Mouse (Mus musculus) hindbrain, postnatal 0 days (tissue): ENCODE results near the gene Slc35a3. TPM values are rescaled to one million over a fixed set of nuclear protein-coding genes. Genes with fewer than 3 reads are reported as not detected.

ENCODE experiments used
- ATAC-seq: fragments of 200-750 bp; cut with Nextera tagmentation; 2 replicates; pipeline ENCODE4 v1.8.0; 2017; ENCODE audit warnings: mild to moderate bottlenecking, moderate TSS enrichment, moderate library complexity
- DNase-seq: peaks from one replicate; pipeline ENCODE4 v3.0.0-alpha.2; 2015; ENCODE audit warnings: low spot score
- H3K27ac ChIP-seq: fragments of 300-500 bp; sonication (generic); 2 replicates; pipeline ENCODE4 v1.5.1; 2014; ENCODE audit warnings: mild to moderate bottlenecking
- H3K27me3 ChIP-seq: fragments of 300-500 bp; sonication (generic); 2 replicates; pipeline ENCODE4 v1.6.1; 2014; ENCODE audit warnings: low read length, mixed read lengths; ENCODE audit not compliant: insufficient read depth
- H3K36me3 ChIP-seq: fragments of 300-500 bp; sonication (generic); 2 replicates; pipeline ENCODE4 v1.6.1; 2014; ENCODE audit warnings: low read length, mixed read lengths; ENCODE audit not compliant: insufficient read depth
- H3K4me1 ChIP-seq: fragments of 300-500 bp; sonication (generic); 2 replicates; pipeline ENCODE4 v1.6.1; 2014; ENCODE audit warnings: antibody characterized with exemption, low read length, mixed read lengths; ENCODE audit not compliant: insufficient read depth
- H3K4me2 ChIP-seq: fragments of 300-500 bp; sonication (generic); 2 replicates; pipeline ENCODE4 v1.6.1; 2014; ENCODE audit warnings: low read depth, mild to moderate bottlenecking, low read length, moderate library complexity, mixed read lengths
- H3K4me3 ChIP-seq: fragments of 300-500 bp; sonication (generic); 2 replicates; pipeline ENCODE4 v1.5.1; 2014; ENCODE audit warnings: low read length
- H3K9ac ChIP-seq: fragments of 300-500 bp; sonication (generic); replicated peaks from 2 replicates; pipeline ENCODE4 v1.6.1; 2014; ENCODE audit warnings: mild to moderate bottlenecking, low read length, moderate library complexity, mixed read lengths
- H3K9me3 ChIP-seq: fragments of 300-500 bp; sonication (generic); 2 replicates; pipeline ENCODE4 v1.6.1; 2016; ENCODE audit warnings: low read length, mixed read lengths
- CTCF ChIP-seq: IDR thresholded peaks from 2 replicates; pipeline ENCODE4 v1.5.1; 2016; ENCODE audit warnings: antibody characterized with exemption, control low read depth, low read depth
- WGBS: fragments of 180-500 bp; shearing (Covaris S2); extraction: QIAGEN DNeasy Blood & Tissue Kit; methylation state at CpG from one replicate; pipeline ENCODE4 v1.1.7; 2014; 5-methylcytosine and 5-hydroxymethylcytosine counted together
- polyA plus RNA-seq: library from polyadenylated mRNA; unstranded; fragments of >200 nt; fragmentation: Nextera tagmentation; extraction: Ambion mirVana; gene quantifications from 2 replicates; pipeline ENCODE4 v1.2.1, GENCODE M21; 2015
- total RNA-seq: library from RNA; depleted of rRNA; stranded (reverse); fragments of >200 nt; gene quantifications from 2 replicates; pipeline ENCODE4 v1.2.3, GENCODE M21; 2014

Gene Slc35a3
- total and polyA plus RNA-seq, 2 experiments from 2014 or later = 7.0 to 15.9 TPM

GRCm38 (mm10) chr3:116718951-116719350 is 6.3 kb upstream of the Slc35a3 start:
- Histone ChIP-seq H3K4me3 (no peak overlapping the region), H3K36me3 (no peaks in the 10 kb centered on the region), H3K4me2 (no peak overlapping the region), H3K9ac (no peak overlapping the region), H3K9me3 (no peaks in the 10 kb centered on the region), H3K27me3 (no peaks in the 10 kb centered on the region), H3K4me1 (no peaks in the 10 kb centered on the region), H3K27ac (no peak overlapping the region)
- TF ChIP-seq CTCF = no peak
- ATAC-seq (no peak), DNase-seq (no peak)
- WGBS = 68% methylated on average over 3 of the region's 3 CpGs

DNA sequence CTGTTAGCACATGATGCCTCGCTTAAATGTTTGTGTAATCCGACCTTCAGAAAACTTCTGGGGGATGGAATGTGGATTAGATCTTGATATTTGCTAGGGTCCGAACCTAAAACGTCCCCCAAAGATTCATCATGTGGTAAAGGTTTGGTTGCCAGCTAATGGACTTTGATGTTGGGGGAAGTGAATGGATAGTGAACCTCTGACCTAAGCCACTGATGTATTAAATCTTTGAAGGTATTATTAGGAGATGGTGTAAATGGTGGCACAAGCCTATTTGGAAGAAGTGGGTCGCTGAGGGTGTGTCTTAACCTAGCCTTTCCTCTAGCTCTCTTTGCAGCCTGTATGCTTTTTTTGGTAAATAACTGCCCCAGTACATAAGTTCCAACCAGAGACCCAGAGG is 400 bp upstream of the Slc35a3 start:
- peak overlapping the region; percentile 94 for H3K4me3 ChIP-seq
- H3K4me1 ChIP-seq = 0 out of 2 replicates have a peak, but pooled peaks cover 8% of the 10 kb centered on the region
- H3K9ac ChIP-seq = peak overlapping the region; percentile 95
- no peak for ATAC-seq
- peak; percentile 1 for DNase-seq
- no peaks in the 10 kb centered on the region for H3K27me3 ChIP-seq
- peak overlapping the region; percentile 62 for H3K4me2 ChIP-seq
- no peaks in the 10 kb centered on the region for H3K9me3 ChIP-seq
- H3K36me3 ChIP-seq = no peaks in the 10 kb centered on the region
- 35% methylated on average over 5 of the region's 5 CpGs for WGBS
- H3K27ac ChIP-seq = no peak overlapping the region
- TF ChIP-seq CTCF = no peak

DNA sequence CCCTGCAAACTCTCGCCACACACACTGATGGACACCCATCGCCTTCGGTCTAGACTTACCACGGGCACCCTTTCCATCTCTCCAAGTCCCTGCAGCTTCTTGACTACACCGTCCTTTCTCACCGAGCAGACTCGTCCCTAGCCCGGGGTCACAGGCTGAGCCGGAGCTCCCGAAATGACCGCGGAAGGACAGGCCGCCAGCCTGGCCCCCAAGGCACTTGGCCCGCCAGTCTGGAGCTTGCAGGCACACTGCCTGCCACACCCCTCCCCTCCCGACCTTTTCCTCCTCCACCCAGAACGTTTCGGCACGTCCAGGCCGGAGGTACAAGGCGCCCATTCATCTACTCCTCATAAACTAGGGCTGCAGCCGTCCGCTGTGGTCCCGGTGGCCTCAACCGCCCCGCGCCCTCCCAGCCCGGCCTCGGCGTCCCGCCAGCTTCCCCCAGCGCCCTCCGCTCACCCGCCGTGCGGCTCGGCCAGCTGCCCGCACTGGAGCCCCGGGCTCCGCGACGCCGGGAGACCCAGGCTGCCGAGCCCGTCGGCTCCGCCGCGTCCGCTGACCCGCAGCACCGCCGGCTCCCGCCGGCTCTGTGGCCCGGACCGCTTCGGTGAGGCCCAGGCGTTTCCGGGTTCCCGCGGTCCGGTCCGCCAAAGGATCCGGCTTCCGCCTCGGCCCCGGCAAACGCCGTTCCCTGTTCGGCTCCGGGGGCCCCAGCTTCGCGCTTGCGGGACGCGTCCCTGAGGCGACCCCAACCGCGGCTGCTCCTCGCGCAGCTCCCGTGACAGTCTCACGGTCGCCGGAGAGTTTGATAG is 801 bp downstream of the Slc35a3 start:
- Histone ChIP-seq H3K4me2 (peak overlapping the region; percentile 62), H3K27me3 (no peaks in the 10 kb centered on the region), H3K4me1 (0 out of 2 replicates have a peak, but pooled peaks cover 8% of the 10 kb centered on the region), H3K9me3 (no peaks in the 10 kb centered on the region), H3K4me3 (peak overlapping the region; percentile 94), H3K9ac (peak overlapping the region; percentile 95), H3K36me3 (no peaks in the 10 kb centered on the region), H3K27ac (peak overlapping the region; percentile 86)
- DNase-seq = peak; percentile 83
- no peak for TF ChIP-seq CTCF
- WGBS = under 1% methylated on average over 81 of the region's 85 CpGs
- peak; percentile 94 for ATAC-seq

DNA sequence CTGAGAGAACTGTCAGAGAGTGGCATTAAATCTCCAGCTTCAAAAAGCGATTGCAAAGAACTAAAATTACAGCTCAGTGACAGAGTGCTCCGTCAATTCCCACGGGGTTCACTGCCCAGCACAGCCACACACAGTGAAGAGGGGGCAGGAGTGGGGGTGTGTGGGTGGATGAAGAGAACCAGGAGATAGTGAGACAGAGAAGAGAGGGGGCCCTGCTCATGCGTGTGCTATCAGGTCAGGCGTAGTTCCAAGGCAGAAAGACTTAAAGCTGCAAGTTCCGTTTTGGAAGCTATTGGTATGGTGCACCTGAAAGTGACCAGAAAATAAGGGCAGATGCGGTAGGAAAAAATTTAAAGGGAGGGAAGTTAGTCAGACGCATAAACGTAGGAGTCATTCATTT is 1.7 kb downstream of the Slc35a3 start:
- Histone ChIP-seq H3K36me3 (no peaks in the 10 kb centered on the region), H3K4me1 (0 out of 2 replicates have a peak, but pooled peaks cover 8% of the 10 kb centered on the region), H3K27ac (no peak overlapping the region), H3K4me2 (peak overlapping the region; percentile 62), H3K9me3 (no peaks in the 10 kb centered on the region), H3K4me3 (peak overlapping the region; percentile 94), H3K27me3 (no peaks in the 10 kb centered on the region), H3K9ac (peak overlapping the region; percentile 95; the same call in 1 of the 2 replicates)
- TF ChIP-seq CTCF = no peak
- DNase-seq (no peak), ATAC-seq (no peak)
- WGBS = 48% methylated on average over 9 of the region's 9 CpGs

- H3K9me3 ChIP-seq = no peaks in the 10 kb centered on the region
- whole genome bisulfite sequencing = 96% methylated on average over 1 of the region's 1 CpGs
- H3K27ac ChIP-seq = no peak overlapping the region
- no peak overlapping the region for H3K4me3 ChIP-seq
- H3K36me3 ChIP-seq = no peaks in the 10 kb centered on the region
- H3K4me2 ChIP-seq = no peak overlapping the region
- ATAC-seq (no peak), DNase-seq (no peak)
- no peak for TF ChIP-seq CTCF
- H3K9ac ChIP-seq = no peak overlapping the region
- H3K27me3 ChIP-seq = no peaks in the 10 kb centered on the region
- H3K4me1 ChIP-seq = 0 out of 2 replicates have a peak, but pooled peaks cover under 1% of the 10 kb centered on the region
Measured at GRCm38 (mm10) chr3:116705637-116706204, 6.9 kb downstream of the Slc35a3 start.

- WGBS = 90% methylated on average over 5 of the region's 5 CpGs
- H3K9ac ChIP-seq = no peak overlapping the region
- H3K4me2 ChIP-seq = no peak overlapping the region
- no peak overlapping the region for H3K27ac ChIP-seq
- no peaks in the 10 kb centered on the region for H3K27me3 ChIP-seq
- no peak overlapping the region for H3K4me3 ChIP-seq
- TF ChIP-seq CTCF = no peak
- H3K9me3 ChIP-seq = no peaks in the 10 kb centered on the region
- DNase-seq (no peak), ATAC-seq (no peak)
- H3K4me1 ChIP-seq = no peaks in the 10 kb centered on the region
- no peaks in the 10 kb centered on the region for H3K36me3 ChIP-seq
Measured at GRCm38 (mm10) chr3:116703835-116704234, 8.8 kb downstream of the Slc35a3 start.
